Mouse (Mus musculus) thymus, postnatal 0 days (tissue): ENCODE measurements around the gene B130006D01Rik. TPM values are rescaled to one million over a fixed set of nuclear protein-coding genes. Genes with fewer than 3 reads are reported as not detected.

Source experiments
- DNase-seq: peaks from one replicate; pipeline ENCODE4 v3.0.0-alpha.2; 2015; ENCODE audit warnings: low spot score
- polyA plus RNA-seq: library from polyadenylated mRNA; unstranded; fragments of >200 nt; fragmentation: Nextera tagmentation; extraction: Ambion mirVana; gene quantifications from 2 replicates; pipeline ENCODE4 v1.2.1, GENCODE M21; 2015

B130006D01Rik gene
- 0.36 and 1.0 TPM in 2 replicates for polyA plus RNA-seq

DNA sequence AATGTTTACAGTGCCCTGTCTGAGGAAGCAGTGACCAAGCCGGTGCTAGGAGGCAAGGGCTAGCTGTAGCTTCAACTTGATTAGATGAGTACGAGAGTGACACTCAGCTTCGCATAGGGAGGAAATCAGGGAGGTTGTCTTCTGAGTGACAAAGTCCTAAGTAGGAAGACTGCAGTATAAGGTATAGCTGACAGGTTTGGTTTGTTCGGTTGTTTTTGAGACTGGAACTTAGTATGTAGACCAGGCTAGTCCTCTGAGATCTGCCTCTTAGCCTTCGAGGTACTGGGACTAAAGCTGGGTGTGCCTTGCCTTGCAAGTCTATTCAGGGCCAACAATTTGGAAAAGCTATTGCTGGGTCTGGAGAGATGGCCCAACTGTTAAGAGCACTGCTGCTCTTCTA is at the start of gene B130006D01Rik:
Gene B130006D01Rik, plus strand, starts transcription at position 301 of the 400 bp plus-strand sequence.
- no peak for DNase-seq

DNA sequence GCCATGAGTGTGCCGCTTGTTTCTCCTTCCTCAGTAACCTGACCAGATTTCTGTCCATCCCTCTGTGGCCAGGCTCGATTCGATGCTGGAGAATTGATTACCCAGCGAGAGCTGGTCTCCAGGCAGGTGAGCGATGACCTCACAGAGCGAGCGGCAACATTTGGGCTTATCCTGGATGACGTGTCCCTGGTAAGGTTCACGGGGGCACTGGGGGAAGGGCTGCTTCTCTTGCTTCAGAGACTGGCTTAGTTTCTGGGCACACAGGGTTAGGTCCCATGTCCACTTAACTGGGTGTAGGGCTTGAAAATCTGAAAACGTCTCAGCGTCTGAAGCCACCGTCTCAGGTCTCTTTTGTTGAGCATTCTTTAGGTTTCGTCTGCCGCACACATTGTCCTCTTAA is 47.9 kb upstream of the B130006D01Rik start:
- no peak for DNase-seq

DNA sequence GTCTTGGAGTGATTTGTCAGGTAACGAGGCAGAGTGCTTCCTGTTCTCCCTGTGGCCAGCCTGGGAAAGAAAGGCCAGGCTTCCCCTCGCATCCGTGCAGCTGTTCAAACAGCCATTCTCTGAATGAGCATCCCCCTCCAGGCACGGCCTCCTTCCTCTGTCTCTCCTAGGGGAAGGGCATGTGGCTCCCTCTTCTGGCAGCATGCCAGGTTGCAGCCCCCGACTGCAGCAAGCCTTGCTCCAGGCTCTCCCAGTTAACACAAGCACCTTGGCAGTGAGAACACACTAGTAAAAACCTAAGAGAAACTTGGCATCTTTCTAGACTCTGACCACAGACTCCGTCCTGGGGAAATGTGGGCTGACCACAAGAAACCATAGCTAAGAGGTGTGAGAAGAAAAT is 47.1 kb upstream of the B130006D01Rik start:
- DNase-seq = peak; percentile 75

DNA sequence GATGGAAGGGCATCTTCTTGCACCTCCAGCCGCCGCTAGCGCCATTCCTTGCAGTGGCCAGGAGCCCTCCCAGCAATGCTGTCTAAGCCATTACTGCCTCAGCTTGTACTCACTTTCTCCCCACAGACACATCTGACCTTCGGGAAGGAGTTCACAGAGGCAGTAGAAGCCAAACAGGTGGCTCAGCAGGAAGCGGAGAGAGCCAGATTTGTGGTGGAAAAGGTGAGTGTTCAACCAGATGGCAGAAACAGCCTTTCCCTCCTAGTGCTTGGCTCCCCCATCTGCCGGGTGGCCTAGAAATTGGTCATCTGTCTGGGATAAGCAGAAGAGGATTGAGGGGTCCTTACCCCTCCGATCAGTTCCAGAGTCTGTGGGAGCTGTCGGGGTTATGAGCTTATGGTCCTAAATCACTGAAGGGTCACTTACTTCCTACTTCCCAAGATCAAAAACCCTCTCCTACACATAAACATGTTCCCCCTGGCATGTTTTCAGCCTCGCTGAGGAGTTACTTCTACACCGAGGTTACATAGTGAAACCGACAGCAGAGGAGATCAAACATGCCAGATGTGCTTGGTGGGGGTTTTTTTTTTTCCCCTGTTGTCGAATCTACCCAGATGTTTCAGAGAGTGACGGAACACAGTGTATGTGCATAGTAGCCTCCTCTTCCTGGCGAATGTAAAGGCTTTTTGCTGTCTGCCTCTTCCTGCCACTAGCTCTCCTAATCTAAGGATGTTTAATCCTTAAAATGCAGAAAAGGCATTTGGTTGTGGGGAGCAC is 45.3 kb upstream of the B130006D01Rik start:
- peak; percentile 28 for DNase-seq

DNA sequence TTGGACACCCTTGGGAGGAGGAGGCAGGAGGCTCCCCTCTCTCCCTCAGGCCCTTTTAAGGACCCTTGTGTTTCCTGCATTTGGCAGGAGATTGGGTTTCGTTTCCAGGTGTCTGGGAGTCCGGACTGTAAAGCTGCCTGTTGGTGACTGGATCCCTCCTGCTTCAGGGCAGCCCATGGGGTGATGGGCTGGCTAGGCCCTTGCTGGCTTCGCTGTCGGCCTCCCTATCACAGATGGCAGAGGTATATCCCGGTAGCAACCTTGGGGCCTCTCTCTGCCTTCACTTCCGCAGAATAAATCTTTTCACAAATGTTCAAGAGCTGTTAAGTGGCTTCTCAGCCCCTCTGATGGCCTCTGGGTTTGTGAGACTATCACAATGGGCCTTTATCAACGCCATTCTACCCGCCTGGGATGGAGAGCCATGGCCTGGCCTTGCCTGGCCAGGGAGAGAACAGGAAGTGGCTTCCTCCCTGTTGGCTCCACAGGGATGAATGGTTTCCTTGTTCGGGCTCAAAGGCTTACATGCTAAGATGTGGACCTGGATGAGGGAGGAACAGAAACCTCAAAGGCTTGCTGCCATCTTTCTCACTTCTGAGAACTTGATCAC is 41.3 kb upstream of the B130006D01Rik start:
- DNase-seq = no peak

DNA sequence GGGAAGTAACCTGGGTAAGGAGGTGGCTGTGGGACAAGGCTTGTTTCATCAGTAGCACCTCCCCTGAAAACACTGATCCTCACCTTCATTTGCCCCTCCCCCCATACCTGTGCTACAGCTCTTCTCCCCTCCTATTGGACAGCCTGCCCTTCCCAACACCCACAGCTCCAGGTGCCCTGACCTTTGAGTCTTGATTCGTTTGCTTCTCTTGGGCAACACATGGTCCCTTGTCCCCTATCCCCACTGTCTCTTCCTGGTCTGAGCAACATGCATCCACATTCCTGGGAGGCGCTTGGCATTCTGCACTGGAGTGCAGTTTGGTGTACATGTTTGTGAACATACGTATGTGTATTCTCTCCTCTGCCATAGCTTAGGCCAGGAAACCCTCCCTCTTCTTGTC is 40.4 kb upstream of the B130006D01Rik start:
- no peak for DNase-seq

DNA sequence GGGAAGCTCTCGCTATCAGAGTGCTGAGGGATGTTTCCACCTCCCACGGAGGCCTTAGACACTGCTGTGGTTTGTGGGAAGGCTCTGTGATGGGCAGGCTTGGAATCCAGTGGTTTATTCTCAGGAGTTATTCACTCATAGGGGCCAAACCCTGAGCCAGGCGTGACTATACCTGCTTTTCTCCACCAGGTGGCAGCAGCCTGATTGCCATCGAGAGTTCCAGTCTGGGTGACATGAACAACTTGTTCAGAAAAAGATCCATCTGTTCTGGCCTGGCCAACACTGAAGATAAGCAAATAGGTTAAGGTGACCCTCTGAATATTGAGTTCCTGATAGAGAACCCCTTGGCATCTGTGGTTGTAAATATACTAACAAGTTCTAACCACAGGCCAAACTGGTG is 37.4 kb upstream of the B130006D01Rik start:
- peak; percentile 76 for DNase-seq

DNA sequence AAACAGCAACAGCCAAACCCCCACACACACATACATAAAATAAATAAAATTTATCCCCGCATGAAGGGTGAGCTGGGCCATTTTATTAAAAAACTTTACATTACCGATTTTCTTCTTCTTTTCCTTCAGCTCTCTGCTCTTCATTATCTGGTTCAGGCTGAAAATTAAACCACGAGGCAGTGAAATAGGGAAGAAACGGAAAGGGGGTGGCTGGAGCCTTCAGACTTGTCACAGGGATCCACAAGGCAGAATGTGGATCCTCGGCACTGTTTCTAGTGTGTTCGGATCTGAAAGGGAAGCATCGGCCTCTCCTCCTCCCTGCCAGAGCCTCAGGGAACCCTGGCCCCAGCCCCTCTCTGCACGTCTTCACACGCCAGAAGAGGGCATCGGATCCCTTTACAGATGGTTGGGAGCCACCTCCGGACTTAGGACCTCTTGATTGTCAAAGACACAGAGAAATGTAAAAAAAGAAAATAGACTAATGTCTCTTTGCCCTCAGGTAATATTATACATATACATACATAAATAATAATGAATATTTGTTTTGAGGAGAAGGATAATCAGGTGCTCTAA is 36.2 kb upstream of the B130006D01Rik start:
- no peak for DNase-seq

DNA sequence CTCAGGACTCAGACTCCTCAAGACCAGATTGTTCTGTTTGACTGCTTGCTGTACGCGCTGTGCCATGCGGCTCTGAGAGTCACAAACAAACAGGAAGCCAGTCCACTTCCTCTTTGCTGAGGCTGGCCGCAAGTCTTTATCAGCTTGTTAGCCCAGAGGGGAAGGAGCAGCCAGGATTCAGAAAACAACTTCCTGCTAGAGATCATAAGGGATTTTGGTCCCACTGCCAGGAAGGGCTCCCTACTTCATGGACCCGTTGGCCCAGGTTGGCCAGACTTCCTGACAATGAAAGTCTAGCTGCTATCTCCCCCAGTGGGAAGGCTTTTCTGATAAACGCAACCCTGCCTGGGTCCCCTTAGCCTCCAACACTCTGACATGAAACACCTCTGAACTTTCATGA is 34.9 kb upstream of the B130006D01Rik start:
- DNase-seq = peak; percentile 50

DNA sequence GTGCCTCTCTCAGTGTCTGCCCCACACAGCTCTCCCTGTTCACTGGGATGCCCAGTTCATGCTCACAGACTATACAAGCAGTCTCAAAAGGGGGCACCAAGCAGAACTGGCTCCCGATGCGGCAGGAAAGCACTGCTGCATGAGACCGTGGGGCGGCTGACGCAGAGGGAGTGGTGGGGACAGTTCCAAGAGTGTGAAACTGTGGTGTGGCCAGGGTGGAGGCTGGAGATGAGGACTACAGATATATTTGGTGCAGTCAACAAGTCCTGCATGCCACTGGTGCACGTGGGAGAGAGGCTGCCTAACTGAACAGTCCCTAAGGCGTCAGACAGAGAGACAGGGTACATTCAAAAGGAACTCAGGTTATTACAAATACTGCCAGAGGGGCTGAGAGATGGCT is 34.4 kb upstream of the B130006D01Rik start:
- no peak for DNase-seq

DNA sequence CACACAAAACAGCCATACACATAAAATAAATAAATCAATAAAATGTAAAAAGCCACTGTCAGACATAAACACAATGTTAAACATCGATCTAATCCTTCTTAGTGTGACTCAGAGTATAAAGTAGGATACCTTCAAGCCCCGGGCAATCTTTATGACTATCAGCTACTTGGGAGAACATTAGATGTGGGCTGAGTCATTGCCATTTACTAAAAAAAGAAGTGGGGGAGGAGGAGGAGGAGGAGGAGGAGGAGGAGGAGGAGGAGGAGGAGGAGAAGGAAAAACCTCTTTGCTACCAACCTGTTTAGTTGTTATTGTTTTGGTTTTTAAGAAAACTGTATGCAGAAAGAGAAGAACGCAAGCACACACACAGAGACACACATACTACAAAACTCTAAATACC is 33.8 kb upstream of the B130006D01Rik start:
- DNase-seq = no peak

DNA sequence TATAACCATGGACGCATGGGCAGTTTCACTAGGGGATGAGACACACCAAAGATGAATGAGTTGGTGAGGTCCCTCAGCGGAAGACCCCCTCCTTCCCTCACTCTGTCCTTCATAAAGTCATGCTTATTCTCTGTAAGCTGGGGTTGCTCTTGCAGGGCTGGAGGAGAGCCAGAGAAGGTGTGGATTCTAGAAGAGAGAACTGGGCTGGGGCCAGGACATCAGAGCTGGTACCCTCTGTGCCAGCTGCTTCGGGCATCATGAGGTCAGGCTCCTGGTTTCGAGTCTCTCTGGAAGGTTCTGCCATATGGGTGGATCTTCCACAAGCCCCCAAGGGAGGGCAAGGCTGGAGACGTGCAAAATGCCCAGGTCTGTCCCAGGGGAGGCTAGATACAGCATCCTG is 24.8 kb upstream of the B130006D01Rik start:
- no peak for DNase-seq

DNA sequence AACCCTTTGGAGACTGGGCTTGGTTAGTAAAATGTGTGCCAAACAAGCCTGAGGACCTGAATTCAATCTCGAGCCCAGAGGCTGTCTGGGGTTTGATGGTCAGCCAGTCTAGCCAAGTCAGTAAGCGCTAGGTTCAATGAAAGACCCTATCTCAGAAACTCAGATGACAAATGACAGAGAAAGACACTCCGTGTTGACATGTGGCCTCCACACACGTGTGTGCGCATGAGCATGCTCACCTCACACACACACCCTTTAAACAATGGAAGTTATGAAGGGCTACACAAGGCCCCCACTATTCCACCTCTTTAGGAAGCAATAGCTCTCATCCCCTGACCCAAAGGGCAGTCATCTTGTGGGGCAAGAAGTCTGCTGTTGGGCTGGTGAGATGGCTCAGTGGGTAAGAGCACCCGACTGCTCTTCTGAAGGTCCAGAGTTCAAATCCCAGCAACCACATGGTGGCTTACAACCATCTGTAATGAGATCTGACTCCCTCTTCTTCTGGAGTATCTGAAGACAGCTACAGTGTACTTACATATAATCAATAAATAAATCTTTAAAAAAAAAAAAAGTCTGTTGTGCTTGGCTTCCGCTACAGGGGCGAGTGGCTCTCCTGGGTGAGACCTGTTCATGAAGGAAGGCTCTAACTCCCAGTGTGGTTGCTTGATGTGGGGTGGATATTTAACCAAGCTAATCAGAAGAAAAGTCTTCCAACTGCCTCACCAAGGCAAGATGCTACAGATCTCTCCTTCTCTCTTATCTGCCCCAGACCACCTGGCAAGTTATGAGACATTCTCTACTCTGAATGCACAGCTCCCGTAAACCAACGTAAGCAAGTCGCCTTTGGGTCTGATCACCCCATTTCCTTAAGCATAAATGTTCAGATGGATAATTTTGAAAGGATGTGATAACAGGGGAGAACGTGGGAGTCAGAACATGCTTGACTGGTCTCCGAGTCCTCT is 22.3 kb upstream of the B130006D01Rik start:
- no peak for DNase-seq

DNA sequence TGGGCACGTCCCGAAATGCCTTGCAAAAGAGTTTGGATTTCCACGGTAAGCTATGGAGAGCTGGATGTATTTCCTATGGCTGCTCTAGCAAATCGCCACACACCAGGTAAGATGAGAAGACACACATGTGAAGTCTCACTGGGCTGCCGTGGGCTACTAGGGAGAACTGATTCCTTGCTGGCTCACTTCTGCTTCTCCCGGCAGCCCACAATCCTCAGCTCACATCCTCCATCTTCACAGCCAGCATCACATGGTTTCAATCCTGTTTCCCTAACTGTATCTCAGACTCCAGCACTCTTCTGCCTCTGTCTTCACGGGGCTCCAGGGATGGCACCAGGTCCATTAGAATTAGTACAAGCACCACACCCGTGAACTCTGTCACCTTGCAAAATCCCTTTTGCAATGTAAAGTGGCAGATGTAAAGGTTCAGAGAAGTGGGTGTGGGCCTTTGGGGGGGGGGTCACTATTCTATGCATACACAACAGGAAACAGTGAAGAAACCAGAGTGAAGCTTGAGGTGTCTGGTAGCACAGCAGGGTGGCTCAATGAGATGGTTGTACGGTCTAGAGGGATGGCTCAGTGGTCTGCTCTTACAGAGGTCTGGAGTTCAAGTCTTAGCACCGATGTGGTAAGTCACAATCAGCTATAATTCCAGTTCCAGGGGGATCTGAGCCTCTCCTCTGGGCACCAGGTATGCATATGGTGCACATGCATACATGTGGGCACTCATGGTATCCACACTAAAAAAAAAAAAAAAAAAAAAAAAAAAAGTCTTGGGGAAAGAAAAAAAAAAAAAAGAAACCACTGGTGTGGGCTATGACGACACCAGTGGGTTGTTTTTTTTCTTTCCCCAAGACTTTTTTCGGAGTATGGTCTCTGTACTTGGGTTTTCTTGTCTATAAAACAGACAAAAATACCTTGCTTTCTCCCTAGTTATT is 19.1 kb upstream of the B130006D01Rik start:
- DNase-seq = no peak

DNA sequence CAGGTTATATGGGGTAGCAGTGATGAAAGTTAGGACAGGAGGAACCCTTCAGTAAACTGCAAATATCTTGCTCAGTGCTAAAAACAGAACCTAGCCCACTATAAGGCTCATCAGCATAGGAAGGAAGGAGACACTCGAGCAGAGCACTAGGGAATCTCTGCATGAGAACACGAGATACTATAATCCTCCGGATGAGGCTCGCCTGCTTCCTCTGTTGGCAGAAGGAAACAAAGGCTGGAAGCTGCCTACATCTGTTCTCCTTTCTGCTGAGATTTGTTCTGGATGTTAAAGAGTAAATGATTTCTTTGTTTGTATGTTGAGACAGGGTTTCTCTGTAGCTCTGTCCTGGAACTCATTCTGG is 18.4 kb upstream of the B130006D01Rik start:
- no peak for DNase-seq

DNA sequence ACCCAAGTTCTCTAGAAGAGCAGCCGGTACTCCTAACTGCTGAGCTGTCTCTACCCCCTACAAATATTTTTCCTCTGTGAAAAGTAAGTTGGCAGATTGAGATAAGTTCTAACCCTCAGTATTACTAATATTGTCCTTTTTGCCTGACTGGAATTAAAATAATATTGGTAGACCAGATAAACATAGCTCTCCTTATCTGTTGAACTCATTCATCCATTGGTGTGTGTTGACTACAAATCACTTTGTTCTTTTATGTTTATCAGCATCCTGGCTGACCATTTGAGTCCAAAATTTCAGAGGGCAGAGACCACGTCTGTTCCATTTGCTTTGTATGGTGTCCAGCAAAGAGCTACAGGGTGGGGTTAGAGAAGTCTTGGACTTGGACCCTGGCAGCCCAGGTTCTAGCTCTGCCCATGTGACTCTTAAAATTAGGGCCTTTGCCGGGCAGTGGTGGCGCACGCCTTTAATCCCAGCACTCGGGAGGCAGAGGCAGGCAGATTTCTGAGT is 13.8 kb upstream of the B130006D01Rik start:
- no peak for DNase-seq

DNA sequence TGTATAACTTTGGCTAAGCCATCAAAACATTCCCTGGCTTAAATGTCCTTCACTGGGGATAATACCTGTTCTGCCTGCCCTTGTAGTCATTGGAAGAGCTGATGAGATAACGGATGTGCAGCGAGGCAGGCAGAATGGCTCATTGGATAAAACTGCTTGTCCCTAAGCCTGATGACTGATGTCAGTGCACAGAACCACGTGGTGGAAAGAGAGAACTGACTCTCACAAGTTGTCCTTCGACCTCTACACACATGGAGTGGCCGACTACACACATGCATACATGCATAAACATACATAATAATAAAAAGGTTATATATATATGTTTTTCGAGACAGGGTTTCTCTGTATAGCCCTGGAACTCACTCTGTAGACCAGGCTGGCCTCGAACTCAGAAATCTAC is 12.9 kb upstream of the B130006D01Rik start:
- no peak for DNase-seq

DNA sequence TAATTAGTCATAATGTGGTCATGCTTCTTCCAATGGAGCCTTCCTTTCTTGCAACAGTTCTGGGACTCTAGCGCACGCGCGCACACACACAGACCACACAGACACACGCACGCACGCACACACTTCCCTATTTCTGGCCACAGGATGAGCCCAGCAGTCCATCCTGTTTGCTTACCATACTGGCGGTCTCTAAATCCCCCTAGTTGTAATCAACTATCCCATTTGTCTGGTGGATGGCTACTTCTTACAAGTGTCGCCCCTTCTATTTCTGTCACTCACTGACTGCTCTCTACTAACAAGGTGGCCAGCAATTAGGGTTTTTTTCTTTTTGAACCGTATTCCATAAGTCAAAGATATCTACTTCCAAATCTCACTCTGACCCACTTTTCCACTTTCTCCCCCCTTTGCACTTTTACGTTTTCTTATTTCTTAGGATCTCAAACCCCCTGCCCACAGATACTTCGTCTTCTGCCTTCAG is 11.3 kb upstream of the B130006D01Rik start:
- no peak for DNase-seq

DNA sequence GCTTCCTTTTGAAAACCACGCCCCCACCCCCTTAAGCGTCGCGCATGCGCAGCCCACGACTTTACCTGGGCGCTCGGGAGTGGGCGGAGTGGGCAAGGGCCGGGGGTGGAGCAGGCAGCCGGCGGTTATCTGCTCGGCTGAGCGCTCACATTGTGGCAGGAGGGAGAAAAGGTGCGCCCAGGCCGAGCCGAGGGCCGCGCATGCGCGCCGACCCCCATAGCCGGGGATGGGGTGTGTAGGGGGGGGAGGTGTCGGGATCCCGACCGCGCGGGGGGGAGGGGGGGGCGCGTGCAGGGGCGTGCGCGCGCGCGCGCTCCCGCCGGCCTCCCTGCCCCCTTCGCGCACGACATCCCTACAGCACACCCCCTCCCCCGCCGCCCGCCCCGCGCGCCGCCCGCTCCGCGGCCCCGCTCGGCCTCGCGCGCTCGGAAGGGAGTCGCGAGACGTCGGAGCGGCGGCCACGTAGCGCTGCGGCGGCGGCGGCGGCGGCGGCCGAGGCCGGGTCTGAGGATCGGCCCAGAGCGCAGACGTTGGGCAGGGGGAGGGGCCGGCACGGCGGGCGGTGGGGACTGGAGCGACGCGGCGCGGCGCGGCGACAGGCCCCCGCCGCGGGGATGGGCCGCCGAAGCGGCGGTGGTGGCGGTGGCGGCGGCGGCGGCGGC is 10.7 kb upstream of the B130006D01Rik start, which contains the start of gene Zfp652:
Gene Zfp652, plus strand, starts transcription at position 111 of the 662 bp plus-strand sequence.
- peak; percentile 96 for DNase-seq
